Mouse (Mus musculus): Measurements from ENCODE around the gene Ubxn7.

The Ubxn7 gene

GRCm38 (mm10) chr16:32436657-32437056 lies 104.6 kb downstream of the Ubxn7 start:
- no peak for DNase-seq

GRCm38 (mm10) chr16:32437266-32437665 lies 105.2 kb downstream of the Ubxn7 start:
- no peak for DNase-seq

- DNase-seq = no peak
These were observed 109.4 kb downstream of the Ubxn7 start for GRCm38 (mm10) chr16:32441432-32441831.
